Mouse (Mus musculus) neural tube, embryonic 14.5 days (tissue): ENCODE data around the gene Ddx27. TPM values are rescaled to one million over a fixed set of nuclear protein-coding genes. Genes with fewer than 3 reads are reported as not detected.

ENCODE experiments used
- ATAC-seq: fragments of 200-750 bp; cut with Nextera tagmentation; 2 replicates; pipeline ENCODE4 v1.8.0; 2017; ENCODE audit warnings: low read depth, mild to moderate bottlenecking, moderate TSS enrichment, moderate library complexity
- H3K27ac ChIP-seq: fragments of 300-500 bp; sonication (generic); 2 replicates; pipeline ENCODE4 v1.5.1; 2014; ENCODE audit warnings: low read depth, mild to moderate bottlenecking, control low read depth, low read length, moderate library complexity, mixed read lengths
- H3K27me3 ChIP-seq: fragments of 300-500 bp; sonication (generic); 2 replicates; pipeline ENCODE4 v1.6.1; 2014; ENCODE audit warnings: low read length; ENCODE audit not compliant: control insufficient read depth, insufficient read depth
- H3K36me3 ChIP-seq: fragments of 300-500 bp; sonication (generic); 2 replicates; pipeline ENCODE4 v1.6.1; 2014; ENCODE audit warnings: low read length, mixed read lengths; ENCODE audit not compliant: control insufficient read depth, insufficient read depth
- H3K4me1 ChIP-seq: fragments of 300-500 bp; sonication (generic); 2 replicates; pipeline ENCODE4 v1.6.1; 2014; ENCODE audit warnings: low read length; ENCODE audit not compliant: control insufficient read depth, insufficient read depth
- H3K4me2 ChIP-seq: fragments of 300-500 bp; sonication (generic); 2 replicates; pipeline ENCODE4 v1.6.1; 2014; ENCODE audit warnings: mild to moderate bottlenecking, low read depth, low read length, control low read depth
- H3K4me3 ChIP-seq: fragments of 300-500 bp; sonication (generic); 2 replicates; pipeline ENCODE4 v1.5.1; 2014; ENCODE audit warnings: low read depth, low read length, control low read depth, mixed read lengths
- H3K9ac ChIP-seq: fragments of 300-500 bp; sonication (generic); replicated peaks from 2 replicates; pipeline ENCODE4 v1.6.1; 2014; ENCODE audit warnings: low read depth, mild to moderate bottlenecking, control low read depth, low read length, mixed read lengths
- H3K9me3 ChIP-seq: fragments of 300-500 bp; sonication (generic); 2 replicates; pipeline ENCODE4 v1.6.1; 2016; ENCODE audit warnings: low read length; ENCODE audit not compliant: control insufficient read depth
- WGBS: fragments of 180-500 bp; shearing (Covaris S2); extraction: QIAGEN DNeasy Blood & Tissue Kit; methylation state at CpG from one replicate; pipeline ENCODE4 v1.1.7; 2014; 5-methylcytosine and 5-hydroxymethylcytosine counted together
- polyA plus RNA-seq: library from polyadenylated mRNA; unstranded; fragments of >200 nt; fragmentation: Nextera tagmentation; extraction: Ambion mirVana; gene quantifications from 2 replicates; pipeline ENCODE4 v1.2.1, GENCODE M21; 2014

Gene Ddx27
- polyA plus RNA-seq, 1 experiment from 2014 or later, result 28.8 TPM

GRCm38 (mm10) chr2:167009483-167009882 lies 5.5 kb upstream of the Ddx27 start:
- Histone ChIP-seq H3K9me3 (no peaks in the 10 kb centered on the region), H3K4me1 (no peaks in the 10 kb centered on the region), H3K27ac (no peak overlapping the region), H3K36me3 (no peaks in the 10 kb centered on the region), H3K4me3 (no peak overlapping the region), H3K4me2 (no peak overlapping the region), H3K9ac (no peak overlapping the region), H3K27me3 (no peaks in the 10 kb centered on the region)
- no peak for ATAC-seq
- WGBS, result 86% methylated on average over 4 of the region's 4 CpGs

- no peak for ATAC-seq
- H3K9me3 ChIP-seq, result no peaks in the 10 kb centered on the region
- no peaks in the 10 kb centered on the region for H3K36me3 ChIP-seq
- no peak overlapping the region for H3K27ac ChIP-seq
- H3K27me3 ChIP-seq, result no peaks in the 10 kb centered on the region
- no peak overlapping the region for H3K4me3 ChIP-seq
- H3K4me1 ChIP-seq, result peaks cover under 1% of the 10 kb centered on the region; the same call in 1 of the 2 replicates
- H3K9ac ChIP-seq, result no peak overlapping the region
- WGBS, result 94% methylated on average over 3 of the region's 3 CpGs
- no peak overlapping the region for H3K4me2 ChIP-seq
These were observed 4.4 kb upstream of the Ddx27 start for GRCm38 (mm10) chr2:167010546-167010945.

DNA sequence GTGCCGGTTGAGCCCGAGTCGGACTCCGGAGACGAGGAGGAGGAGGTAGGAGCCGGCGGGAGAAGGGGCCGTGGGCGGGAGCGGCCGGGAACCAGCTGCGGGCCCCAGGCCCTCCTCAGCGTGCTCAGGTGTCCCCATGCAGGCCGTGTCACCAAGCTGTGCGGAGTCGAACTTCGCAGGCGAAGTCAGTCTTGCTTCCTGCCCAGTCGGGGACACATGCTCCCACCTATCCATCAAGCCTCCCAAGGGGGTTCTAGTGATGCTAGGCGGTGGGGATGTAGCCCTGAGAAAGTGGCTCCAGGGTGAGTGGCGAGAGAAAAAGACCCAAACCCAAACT lies 357 bp downstream of the Ddx27 start:
- peak overlapping the region; percentile 78 for H3K9ac ChIP-seq
- no peaks in the 10 kb centered on the region for H3K9me3 ChIP-seq
- peak; percentile 73; the same call in 1 of the 2 replicates for ATAC-seq
- no peaks in the 10 kb centered on the region for H3K27me3 ChIP-seq
- peak overlapping the region; percentile 80 for H3K4me3 ChIP-seq
- peaks cover 11% of the 10 kb centered on the region; the same call in 1 of the 2 replicates for H3K4me1 ChIP-seq
- peaks cover 12% of the 10 kb centered on the region for H3K36me3 ChIP-seq
- no peak overlapping the region for H3K27ac ChIP-seq
- peak overlapping the region; percentile 94 for H3K4me2 ChIP-seq
- 0% methylated on average over 21 of the region's 21 CpGs for WGBS

DNA sequence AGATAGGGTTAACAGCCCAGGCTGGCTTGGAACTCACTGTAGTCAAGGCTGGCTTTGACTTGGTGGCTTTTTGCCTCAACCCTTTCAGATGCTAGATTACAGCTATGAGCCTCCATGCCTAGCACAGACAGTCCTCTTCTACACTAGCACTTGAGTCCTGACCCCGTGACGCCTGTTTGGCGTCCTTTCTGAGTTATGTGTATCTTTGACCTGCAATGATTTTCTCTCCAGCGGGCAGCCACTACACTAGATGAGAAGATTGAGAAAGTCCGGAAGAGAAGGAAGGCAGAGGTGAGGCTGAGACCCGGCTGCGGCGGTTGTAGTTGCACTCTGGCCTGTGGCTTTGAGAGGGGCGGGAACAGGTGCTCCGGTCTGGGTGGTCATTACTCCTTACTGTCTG lies 4.4 kb downstream of the Ddx27 start:
- H3K27ac ChIP-seq, result no peak overlapping the region
- no peak for ATAC-seq
- WGBS, result 94% methylated on average over 10 of the region's 10 CpGs

GRCm38 (mm10) chr2:167028553-167028952 lies 13.6 kb downstream of the Ddx27 start:
- Histone ChIP-seq H3K4me3 (no peak overlapping the region), H3K27ac (no peak overlapping the region), H3K36me3 (peaks cover 67% of the 10 kb centered on the region), H3K27me3 (no peaks in the 10 kb centered on the region), H3K4me2 (no peak overlapping the region), H3K9me3 (no peaks in the 10 kb centered on the region), H3K4me1 (no peaks in the 10 kb centered on the region), H3K9ac (no peak overlapping the region)
- WGBS, result 99% methylated on average over 7 of the region's 7 CpGs
- ATAC-seq, result no peak

More for the DNA sequence above, 4.4 kb downstream of the Ddx27 start:
- Histone ChIP-seq H3K4me3 (no peak overlapping the region), H3K36me3 (peaks cover 40% of the 10 kb centered on the region), H3K4me1 (peaks cover 11% of the 10 kb centered on the region; the same call in 1 of the 2 replicates), H3K4me2 (no peak overlapping the region), H3K9ac (no peak overlapping the region), H3K27me3 (no peaks in the 10 kb centered on the region), H3K9me3 (no peaks in the 10 kb centered on the region)

DNA sequence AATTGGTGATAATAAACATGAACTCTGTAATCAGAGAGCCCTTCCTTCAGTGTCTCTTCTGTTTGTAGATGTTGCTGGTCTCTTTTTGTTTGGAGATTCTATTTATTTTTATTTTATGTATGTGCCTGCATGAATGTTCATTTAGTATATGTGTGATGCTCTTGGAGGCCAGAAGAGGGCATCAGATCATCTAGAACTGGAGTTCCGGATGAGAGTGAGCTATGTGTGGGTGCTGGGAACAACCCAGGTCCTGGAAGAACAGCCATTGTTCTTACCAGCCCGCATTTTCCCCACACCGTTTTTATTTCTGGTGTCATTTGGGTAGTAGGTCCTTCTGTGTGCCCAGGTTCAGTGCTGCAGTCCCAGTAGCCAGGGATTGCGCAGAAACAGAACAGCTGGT lies 15.5 kb downstream of the Ddx27 start:
- no peaks in the 10 kb centered on the region for H3K9me3 ChIP-seq
- no peak for ATAC-seq
- H3K4me3 ChIP-seq, result no peak overlapping the region
- WGBS, result 94% methylated on average over 4 of the region's 4 CpGs
- H3K27me3 ChIP-seq, result no peaks in the 10 kb centered on the region
- no peaks in the 10 kb centered on the region for H3K4me1 ChIP-seq
- H3K27ac ChIP-seq, result no peak overlapping the region
- no peak overlapping the region for H3K9ac ChIP-seq
- no peak overlapping the region for H3K4me2 ChIP-seq
- peaks cover 72% of the 10 kb centered on the region for H3K36me3 ChIP-seq

GRCm38 (mm10) chr2:167037710-167038109 lies 22.7 kb downstream of the Ddx27 start:
- no peak overlapping the region for H3K4me3 ChIP-seq
- H3K4me2 ChIP-seq, result no peak overlapping the region
- ATAC-seq, result no peak
- over 99% methylated on average over 12 of the region's 12 CpGs for WGBS
- H3K27ac ChIP-seq, result no peak overlapping the region
- H3K27me3 ChIP-seq, result no peaks in the 10 kb centered on the region
- no peak overlapping the region for H3K9ac ChIP-seq
- no peaks in the 10 kb centered on the region for H3K9me3 ChIP-seq
- H3K36me3 ChIP-seq, result peaks cover 91% of the 10 kb centered on the region
- no peaks in the 10 kb centered on the region for H3K4me1 ChIP-seq

DNA sequence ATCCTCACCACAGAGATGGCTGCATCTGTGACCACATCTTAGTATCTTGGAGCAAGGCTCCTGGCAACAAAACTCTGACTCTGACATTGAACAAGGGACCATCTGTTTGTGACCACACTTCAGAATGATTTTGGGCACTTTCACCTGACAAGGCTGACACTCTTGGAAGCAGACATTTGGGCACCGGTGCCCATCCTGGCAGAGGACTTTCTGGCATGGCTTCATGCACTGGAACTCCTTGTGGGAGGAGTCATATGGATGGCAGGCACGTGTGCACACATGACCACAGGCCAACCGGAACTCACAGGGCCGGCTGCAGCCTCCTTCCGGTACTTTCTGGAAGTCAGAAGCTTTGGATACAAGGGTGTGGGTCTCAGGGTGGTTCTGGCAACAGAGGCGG lies 23.3 kb downstream of the Ddx27 start:
- ATAC-seq, result no peak
- Histone ChIP-seq H3K27me3 (no peaks in the 10 kb centered on the region), H3K36me3 (peaks cover 95% of the 10 kb centered on the region), H3K9ac (no peak overlapping the region), H3K27ac (no peak overlapping the region), H3K4me2 (no peak overlapping the region), H3K9me3 (no peaks in the 10 kb centered on the region), H3K4me3 (no peak overlapping the region), H3K4me1 (no peaks in the 10 kb centered on the region)
- 91% methylated on average over 6 of the region's 6 CpGs for WGBS

- no peaks in the 10 kb centered on the region for H3K9me3 ChIP-seq
- H3K4me2 ChIP-seq, result no peak overlapping the region
- H3K9ac ChIP-seq, result no peak overlapping the region
- no peak overlapping the region for H3K4me3 ChIP-seq
- no peaks in the 10 kb centered on the region for H3K4me1 ChIP-seq
- no peaks in the 10 kb centered on the region for H3K27me3 ChIP-seq
- ATAC-seq, result no peak
- peaks cover 94% of the 10 kb centered on the region for H3K36me3 ChIP-seq
- H3K27ac ChIP-seq, result no peak overlapping the region
- WGBS, result 97% methylated on average over 7 of the region's 7 CpGs
These were observed 23.7 kb downstream of the Ddx27 start for GRCm38 (mm10) chr2:167038716-167039115.

- ATAC-seq, result no peak
- whole genome bisulfite sequencing, result 90% methylated on average over 8 of the region's 8 CpGs
- H3K4me2 ChIP-seq, result no peak overlapping the region
- no peaks in the 10 kb centered on the region for H3K4me1 ChIP-seq
- no peak overlapping the region for H3K27ac ChIP-seq
- no peaks in the 10 kb centered on the region for H3K27me3 ChIP-seq
- peaks cover 92% of the 10 kb centered on the region for H3K36me3 ChIP-seq
- no peak overlapping the region for H3K9ac ChIP-seq
- H3K9me3 ChIP-seq, result no peaks in the 10 kb centered on the region
- H3K4me3 ChIP-seq, result no peak overlapping the region
These were observed 24.4 kb downstream of the Ddx27 start for GRCm38 (mm10) chr2:167039386-167039785.
